Mouse (Mus musculus) small intestine, adult 2 months (tissue): ENCODE results near the gene Rasgef1a. TPM values are rescaled to one million over a fixed set of nuclear protein-coding genes. Genes with fewer than 3 reads are reported as not detected.

ENCODE experiments used
- H3K27ac ChIP-seq: fragments of 200-500 bp; 2 replicates; pipeline ENCODE4 v1.5.1; 2012; ENCODE audit warnings: low read depth, low read length, control low read depth, inconsistent platforms; ENCODE audit not compliant: insufficient read depth
- H3K27me3 ChIP-seq: fragments of 200-500 bp; 2 replicates; pipeline ENCODE4 v1.6.1; 2012; ENCODE audit warnings: mild to moderate bottlenecking, moderate library complexity, low read length, inconsistent platforms; ENCODE audit not compliant: control insufficient read depth, insufficient read depth
- H3K36me3 ChIP-seq: fragments of 200-500 bp; 2 replicates; pipeline ENCODE4 v1.6.1; 2012; ENCODE audit warnings: mild to moderate bottlenecking, low read length, control low read depth, inconsistent platforms; ENCODE audit not compliant: control insufficient read depth, insufficient read depth
- H3K4me1 ChIP-seq: fragments of 200-500 bp; 2 replicates; pipeline ENCODE4 v1.6.1; 2012; ENCODE audit warnings: low read length, inconsistent platforms, mixed read lengths; ENCODE audit not compliant: control insufficient read depth, insufficient read depth, insufficient read length
- H3K4me3 ChIP-seq: fragments of 200-500 bp; 2 replicates; pipeline ENCODE4 v1.5.1; 2012; ENCODE audit warnings: low read depth, mild to moderate bottlenecking, control low read depth, inconsistent platforms, low read length, moderate library complexity
- CTCF ChIP-seq: fragments of 200-500 bp; IDR thresholded peaks from 2 replicates; pipeline ENCODE4 v1.5.1; 2012; ENCODE audit warnings: low read depth, mild to moderate bottlenecking, control low read depth, inconsistent platforms, low read length, moderate library complexity, mixed read lengths; ENCODE audit not compliant: insufficient replicate concordance, insufficient read length; ENCODE audit errors: extremely low read depth
- POLR2A ChIP-seq: fragments of 200-500 bp; IDR thresholded peaks from 2 replicates; pipeline ENCODE4 v1.6.1; 2012; ENCODE audit warnings: low read depth, mild to moderate bottlenecking, control low read depth, inconsistent platforms, low read length, moderate library complexity
- WGBS: fragments of 180-500 bp; shearing (Covaris S2); methylation state at CpG from one replicate; pipeline ENCODE4 v1.1.7; 2018; 5-methylcytosine and 5-hydroxymethylcytosine counted together
- polyA plus RNA-seq: library from polyadenylated mRNA; depleted of rRNA; stranded (reverse); fragments of >200 nt; gene quantifications from 2 replicates; pipeline ENCODE4 v1.2.3, GENCODE M21; 2012

The Rasgef1a gene
- polyA plus RNA-seq, 1 experiment = 0.22 TPM

DNA sequence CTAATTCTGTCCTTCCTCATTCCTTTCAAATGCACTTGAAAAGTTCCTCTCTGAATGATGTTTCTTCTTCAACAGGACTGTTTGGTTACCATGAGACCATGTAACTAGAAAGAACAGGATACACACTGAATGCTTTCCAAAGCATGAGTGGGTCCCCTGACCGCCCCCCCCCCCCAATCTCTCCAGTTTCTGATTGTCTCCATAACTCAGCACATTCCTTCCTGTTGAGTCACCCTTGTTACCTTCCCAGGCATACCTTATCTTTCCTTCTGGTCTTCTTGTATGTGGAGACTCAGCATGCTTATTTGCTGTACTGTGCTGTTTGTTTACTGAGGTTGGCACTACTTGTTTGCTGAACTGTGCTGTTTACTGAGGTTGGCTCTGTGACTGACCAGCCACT, 20.2 kb downstream of the Rasgef1a start:
- no peak overlapping the region for H3K27ac ChIP-seq
- H3K27me3 ChIP-seq = no peaks in the 10 kb centered on the region
- no peaks in the 10 kb centered on the region for H3K36me3 ChIP-seq
- no peak overlapping the region for H3K4me3 ChIP-seq
- WGBS = 25% methylated on average over 1 of the region's 1 CpGs
- H3K4me1 ChIP-seq = peaks cover 4% of the 10 kb centered on the region; the same call in 1 of the 2 replicates
- TF ChIP-seq CTCF = no peak
- TF ChIP-seq POLR2A = no peak

DNA sequence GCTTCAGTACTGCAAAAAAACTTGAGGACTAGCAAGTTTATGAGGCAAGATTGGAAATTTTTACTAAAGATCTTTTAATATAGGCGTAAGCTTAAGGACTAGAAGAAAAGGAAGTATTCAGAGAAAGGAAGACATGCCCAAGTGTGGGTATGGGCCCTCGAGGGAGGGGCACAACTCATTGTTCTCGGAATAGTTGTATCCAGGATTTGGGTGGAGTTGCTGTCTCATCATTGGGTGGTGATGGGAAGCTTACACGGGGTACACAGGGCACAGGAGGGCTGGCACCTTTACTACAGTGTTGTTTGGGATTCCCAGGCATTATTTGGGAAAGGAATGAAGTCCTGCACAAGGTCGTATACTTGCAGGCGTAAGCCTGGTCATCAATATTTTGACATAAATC, 24.4 kb downstream of the Rasgef1a start:
- Histone ChIP-seq H3K27me3 (no peaks in the 10 kb centered on the region), H3K27ac (no peak overlapping the region), H3K4me1 (peaks cover 7% of the 10 kb centered on the region; the same call in 1 of the 2 replicates), H3K36me3 (no peaks in the 10 kb centered on the region), H3K4me3 (no peak overlapping the region)
- no peak for TF ChIP-seq POLR2A
- no peak for TF ChIP-seq CTCF
- WGBS = 72% methylated on average over 6 of the region's 6 CpGs

DNA sequence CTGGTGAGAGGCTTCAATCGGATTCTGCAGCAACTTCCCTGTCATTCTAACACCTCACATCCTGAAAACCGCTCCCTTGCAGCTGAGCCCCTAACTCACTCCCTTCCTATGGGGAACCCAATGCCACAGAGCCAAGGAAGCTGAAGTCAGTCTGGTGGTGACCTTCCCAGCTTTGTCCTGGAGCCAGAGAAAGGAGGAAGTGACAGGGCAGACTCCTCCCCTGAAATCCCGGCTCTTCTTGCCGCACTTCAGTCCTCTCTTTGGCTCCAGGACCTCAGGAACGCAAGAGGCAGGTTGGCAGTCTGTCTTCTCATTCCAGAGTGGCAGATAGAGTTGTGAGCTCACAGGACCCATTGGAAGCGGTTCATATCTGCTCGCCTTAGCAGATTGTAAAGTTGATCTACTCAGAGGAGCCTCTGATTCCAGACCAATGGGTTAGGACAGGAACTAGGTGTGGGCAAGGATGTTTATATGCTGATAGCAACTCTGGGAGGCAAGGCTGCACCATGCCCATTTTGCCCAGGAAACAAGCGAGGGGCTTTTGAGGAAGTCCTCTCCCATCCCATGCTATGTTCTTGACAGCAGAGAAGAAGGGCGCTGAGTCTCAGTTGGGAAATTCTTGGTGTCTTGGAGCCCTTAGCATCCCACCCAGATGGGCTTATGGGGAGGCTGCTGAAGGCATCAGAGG, 25.0 kb downstream of the Rasgef1a start:
- H3K27me3 ChIP-seq = no peaks in the 10 kb centered on the region
- TF ChIP-seq POLR2A = no peak
- TF ChIP-seq CTCF = no peak
- no peaks in the 10 kb centered on the region for H3K36me3 ChIP-seq
- no peak overlapping the region for H3K27ac ChIP-seq
- peaks cover 7% of the 10 kb centered on the region; the same call in 1 of the 2 replicates for H3K4me1 ChIP-seq
- 47% methylated on average over 9 of the region's 9 CpGs for WGBS
- H3K4me3 ChIP-seq = no peak overlapping the region

DNA sequence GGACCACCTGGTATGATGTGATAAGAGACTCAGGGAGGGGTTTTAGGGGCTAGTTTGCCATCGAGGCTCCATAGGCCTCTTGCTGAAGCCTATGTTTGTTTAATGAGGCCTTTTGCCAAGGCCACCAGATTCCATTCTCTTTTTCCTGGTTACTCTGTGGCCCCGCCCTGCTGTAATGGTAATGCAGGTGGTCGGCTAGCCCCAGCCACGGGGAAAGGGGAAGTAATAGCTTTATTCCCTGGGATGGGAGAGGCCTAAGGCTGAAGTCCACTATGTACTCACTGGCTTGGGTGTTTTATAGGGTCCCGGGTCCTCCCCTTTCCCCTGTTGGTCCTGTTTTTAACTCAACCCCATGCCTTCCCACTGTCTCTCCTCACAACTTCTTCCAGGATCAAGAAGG, 25.6 kb downstream of the Rasgef1a start:
- Histone ChIP-seq H3K4me3 (no peak overlapping the region), H3K27ac (no peak overlapping the region), H3K4me1 (peaks cover 7% of the 10 kb centered on the region; the same call in 1 of the 2 replicates), H3K27me3 (no peaks in the 10 kb centered on the region), H3K36me3 (no peaks in the 10 kb centered on the region)
- TF ChIP-seq CTCF = no peak
- 24% methylated on average over 5 of the region's 5 CpGs for WGBS

DNA sequence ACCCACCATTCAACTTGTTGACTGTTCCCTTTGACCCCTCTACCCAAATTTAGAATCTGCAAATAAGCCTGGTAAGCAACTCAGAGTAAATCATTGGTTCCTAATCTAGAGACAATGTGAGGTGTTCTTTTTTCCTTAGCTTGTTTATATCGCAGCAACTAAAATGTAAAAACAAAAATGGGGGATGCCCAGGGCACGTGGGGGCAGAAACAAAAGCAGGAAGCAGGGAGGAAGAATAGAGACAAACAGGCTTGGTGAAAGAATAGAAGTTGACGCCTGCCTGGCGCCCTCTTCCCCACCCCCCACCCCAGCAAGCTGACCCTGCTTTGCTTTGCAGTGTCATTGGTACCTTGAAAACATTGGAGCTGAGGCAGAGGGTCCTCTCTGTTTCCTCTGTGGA, 33.9 kb downstream of the Rasgef1a start:
- no peaks in the 10 kb centered on the region for H3K36me3 ChIP-seq
- no peak overlapping the region for H3K27ac ChIP-seq
- no peak overlapping the region for H3K4me3 ChIP-seq
- WGBS = 42% methylated on average over 4 of the region's 4 CpGs
- H3K4me1 ChIP-seq = no peaks in the 10 kb centered on the region
- H3K27me3 ChIP-seq = no peaks in the 10 kb centered on the region
- TF ChIP-seq CTCF (no peak), POLR2A (no peak)

DNA sequence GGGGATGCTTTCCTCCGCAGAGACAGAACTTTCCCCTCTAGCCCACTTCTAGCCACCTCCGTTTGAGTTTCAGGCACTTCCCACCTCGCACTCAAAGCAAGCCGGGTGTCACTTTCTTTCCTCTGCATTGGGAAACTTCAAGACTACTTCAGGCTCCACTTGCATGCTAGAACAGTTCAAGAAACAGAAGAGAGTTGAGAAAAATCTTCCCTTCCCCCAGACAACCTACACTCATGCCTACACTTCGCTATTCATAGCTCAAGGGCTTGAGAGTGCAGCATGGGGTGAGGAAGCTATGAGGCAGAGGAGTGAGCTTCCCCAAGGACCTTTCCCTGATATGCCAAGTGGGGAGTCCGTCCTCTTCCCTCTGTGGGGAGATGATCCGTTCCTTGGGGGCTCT, 34.7 kb downstream of the Rasgef1a start:
- H3K27ac ChIP-seq = no peak overlapping the region
- no peak for TF ChIP-seq CTCF
- H3K27me3 ChIP-seq = no peaks in the 10 kb centered on the region
- H3K36me3 ChIP-seq = no peaks in the 10 kb centered on the region
- 56% methylated on average over 7 of the region's 7 CpGs for WGBS
- H3K4me3 ChIP-seq = no peak overlapping the region
- H3K4me1 ChIP-seq = no peaks in the 10 kb centered on the region

DNA sequence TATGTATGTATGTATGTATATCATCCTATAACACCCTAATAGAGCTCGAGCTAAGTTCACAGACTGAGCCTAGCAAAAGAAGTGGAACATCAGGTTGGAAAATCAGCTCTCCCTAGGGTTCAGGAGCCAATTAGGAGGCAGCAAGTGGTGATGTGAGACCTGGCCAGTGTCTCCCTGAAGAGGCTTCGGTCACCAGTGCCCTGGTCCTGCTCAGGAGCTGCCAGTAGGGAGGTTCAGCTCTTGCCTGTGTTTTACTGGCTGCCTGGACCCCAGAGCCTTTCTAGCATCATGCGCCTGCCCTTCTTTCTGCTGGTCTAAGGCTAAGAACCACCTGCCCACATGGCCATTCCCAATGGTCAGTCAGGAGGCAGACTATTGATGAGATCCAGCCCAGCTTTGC, 35.3 kb downstream of the Rasgef1a start:
- 67% methylated on average over 3 of the region's 3 CpGs for WGBS
- H3K4me3 ChIP-seq = no peak overlapping the region
- TF ChIP-seq POLR2A (no peak), CTCF (no peak)
- H3K27ac ChIP-seq = no peak overlapping the region
- H3K4me1 ChIP-seq = no peaks in the 10 kb centered on the region
- no peaks in the 10 kb centered on the region for H3K27me3 ChIP-seq
- H3K36me3 ChIP-seq = no peaks in the 10 kb centered on the region
